Mouse (Mus musculus): ENCODE results near the gene Gabrb3.

The Gabrb3 gene

DNA sequence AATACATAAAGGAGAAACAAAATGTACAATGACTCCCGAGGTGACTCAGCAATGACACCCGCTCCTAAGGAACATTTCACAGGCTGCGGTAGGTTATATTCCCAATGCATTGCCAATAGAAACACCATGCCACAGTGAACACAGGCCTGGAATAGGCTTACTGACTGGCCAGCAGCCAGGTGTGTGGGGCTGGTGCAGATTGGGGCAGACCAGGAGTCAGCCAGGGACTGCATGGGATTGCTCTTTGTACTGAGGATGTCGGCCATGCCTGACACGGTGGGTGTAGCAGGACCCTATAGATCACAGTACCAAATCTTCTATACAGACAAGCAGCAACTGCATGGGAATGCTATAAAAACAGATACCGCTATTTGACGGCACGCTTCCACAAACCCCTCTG is 110.5 kb downstream of the Gabrb3 start:
- DNase-seq (ENCODE audit: low spot score in 2 of 2): no peak

DNA sequence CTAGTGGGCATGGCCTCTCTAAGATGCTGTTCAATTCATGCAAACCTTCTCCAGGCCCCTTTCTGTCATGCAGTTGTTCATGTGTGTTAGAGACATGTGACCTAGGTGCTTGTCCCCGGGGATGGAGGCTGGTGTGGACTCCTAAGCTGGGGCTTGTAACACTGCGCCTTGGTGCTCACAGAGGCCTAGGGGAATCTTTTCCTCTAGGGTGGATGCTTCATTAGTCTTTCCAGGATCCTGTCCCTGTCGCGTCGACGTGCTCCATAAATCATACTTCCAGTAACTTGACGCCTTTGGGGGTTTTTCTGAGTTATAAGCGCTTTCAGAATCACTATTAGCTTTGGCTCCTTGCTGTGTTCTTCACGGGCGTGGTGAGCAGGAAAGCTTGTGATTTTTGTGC is 113.2 kb downstream of the Gabrb3 start:
- DNase-seq (ENCODE audit: low spot score in 2 of 2): no peak

DNA sequence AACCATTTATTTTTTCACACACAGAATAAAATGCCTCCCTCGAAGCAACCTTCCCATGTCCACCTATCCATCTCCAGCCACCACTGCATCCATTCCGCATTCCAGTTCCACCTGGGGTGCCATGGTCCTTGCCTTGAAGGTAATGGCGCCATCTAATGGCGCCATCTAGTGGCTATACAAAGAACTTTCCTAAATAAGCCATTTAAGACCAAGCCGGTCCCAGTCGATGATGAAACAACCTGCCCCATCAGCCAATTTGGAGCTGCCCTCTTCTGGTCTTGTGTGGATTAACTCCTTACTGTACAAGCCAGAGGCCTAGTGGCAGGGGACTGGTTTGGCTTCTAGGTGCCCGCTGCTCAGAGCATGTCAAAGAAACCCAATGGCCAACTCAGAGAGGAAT is 119.1 kb downstream of the Gabrb3 start:
- DNase-seq (ENCODE audit: low spot score in 2 of 2): no peak

DNA sequence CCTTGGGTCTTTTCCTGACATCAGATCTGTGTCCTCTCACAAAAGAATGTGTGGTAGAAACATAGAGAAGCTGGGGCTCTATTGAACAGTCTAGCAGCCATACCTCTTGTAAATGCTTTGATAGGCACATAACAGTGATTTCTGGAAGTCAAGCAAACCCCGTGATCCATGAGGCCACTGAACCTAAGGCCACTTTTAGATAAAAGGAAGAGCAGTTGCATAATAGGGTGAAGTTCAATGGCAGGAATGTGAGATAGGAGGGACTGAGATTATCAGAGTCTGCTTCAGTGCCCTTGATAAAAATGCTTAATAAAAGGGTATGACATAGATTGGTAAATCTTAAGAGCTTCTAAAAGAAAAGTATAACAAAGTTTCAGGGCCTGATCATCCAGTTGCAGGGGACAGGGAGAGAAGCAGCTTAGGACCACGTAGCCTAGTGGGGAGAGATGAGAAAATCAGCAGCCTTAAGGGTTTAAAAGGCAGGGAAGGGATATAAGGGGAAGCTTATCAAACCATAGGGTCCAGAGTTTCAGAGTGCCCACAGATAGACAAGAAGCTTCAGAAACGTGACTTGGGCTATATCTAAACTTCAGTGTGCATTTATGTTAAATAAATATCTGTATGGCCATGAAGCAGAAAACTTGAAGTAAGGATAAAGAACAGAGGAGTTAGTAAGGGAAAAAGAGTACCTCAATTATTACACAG is 141.4 kb downstream of the Gabrb3 start:
- no peak for DNase-seq (ENCODE audit: low spot score in 2 of 2)

DNA sequence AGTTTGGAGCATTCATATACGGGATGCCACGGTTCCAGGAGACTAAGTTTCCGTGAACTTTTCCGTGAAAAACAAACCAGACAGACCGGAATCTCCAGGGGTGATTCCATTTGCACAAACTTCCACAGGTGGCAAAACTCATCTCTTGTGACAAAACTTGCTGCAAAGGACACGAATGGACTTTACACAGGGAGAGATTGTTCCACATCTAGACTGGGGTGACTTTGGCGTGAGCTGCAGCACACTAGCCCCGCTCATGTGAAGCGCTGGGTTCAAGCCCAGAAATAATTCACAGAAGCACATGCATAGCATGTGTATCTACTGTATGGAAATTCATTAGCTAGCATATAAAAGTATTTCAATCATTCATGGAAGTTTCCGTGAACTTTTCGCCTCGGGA is 144.9 kb downstream of the Gabrb3 start:
- no peak for DNase-seq (ENCODE audit: low spot score in 2 of 2)

DNA sequence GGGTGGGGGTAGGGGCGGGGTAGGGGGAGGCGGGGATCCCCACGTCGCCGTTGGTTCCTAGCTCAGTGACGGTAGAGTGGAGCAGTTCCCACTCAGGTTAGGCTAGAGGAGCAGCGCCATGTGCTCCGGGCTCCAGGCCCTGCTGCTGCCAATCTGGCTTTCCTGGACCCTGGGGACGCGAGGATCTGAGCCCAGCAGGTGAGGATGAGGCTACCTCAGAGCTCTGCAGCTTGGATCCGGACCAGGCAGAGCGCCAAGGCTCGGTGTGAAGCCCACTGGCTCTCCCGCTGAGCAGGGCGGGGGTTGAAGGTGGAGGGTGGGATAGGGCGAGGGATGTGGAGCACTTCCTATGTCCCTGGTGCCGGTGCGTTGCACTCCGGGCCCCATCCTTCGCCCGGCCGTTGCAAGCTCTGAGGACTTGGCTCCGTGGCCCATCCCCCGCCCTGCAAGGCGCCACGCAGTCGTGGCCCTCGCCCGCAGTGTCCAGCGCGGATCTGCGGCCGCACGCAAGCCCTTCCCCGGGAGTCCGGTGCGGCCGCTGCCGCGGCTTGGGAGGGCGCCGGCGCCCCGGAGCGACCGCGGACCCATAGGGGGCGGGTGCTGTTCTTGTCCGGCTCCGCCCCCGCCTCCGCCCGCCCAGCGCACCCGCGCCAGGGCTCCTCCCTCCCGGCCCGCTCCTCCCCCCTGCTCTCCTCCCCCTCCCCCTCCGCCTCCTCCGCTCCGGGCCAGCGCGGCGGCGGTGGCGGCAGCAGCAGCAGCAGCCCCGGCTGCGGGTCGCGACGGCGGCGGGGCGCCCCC is 171.2 kb downstream of the Gabrb3 start:
- DNase-seq (ENCODE audit: low spot score in 2 of 2): peak in 1 of 2 experiments; percentile 56

DNA sequence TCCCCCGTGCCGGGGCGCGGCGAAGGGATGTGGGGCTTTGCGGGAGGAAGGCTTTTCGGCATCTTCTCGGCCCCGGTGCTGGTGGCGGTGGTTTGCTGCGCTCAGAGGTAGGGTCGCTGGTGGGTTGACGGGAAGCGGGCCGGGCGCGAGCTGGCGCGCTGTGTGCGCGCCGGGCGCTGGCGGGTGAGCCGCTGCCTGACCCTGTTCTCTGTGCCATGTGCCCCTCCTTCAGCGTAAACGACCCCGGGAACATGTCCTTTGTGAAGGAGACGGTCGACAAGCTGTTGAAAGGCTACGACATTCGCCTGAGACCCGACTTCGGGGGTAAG is 171.7 kb downstream of the Gabrb3 start:
- peak in 1 of 2 experiments; percentile 56 for DNase-seq (ENCODE audit: low spot score in 2 of 2)

DNA sequence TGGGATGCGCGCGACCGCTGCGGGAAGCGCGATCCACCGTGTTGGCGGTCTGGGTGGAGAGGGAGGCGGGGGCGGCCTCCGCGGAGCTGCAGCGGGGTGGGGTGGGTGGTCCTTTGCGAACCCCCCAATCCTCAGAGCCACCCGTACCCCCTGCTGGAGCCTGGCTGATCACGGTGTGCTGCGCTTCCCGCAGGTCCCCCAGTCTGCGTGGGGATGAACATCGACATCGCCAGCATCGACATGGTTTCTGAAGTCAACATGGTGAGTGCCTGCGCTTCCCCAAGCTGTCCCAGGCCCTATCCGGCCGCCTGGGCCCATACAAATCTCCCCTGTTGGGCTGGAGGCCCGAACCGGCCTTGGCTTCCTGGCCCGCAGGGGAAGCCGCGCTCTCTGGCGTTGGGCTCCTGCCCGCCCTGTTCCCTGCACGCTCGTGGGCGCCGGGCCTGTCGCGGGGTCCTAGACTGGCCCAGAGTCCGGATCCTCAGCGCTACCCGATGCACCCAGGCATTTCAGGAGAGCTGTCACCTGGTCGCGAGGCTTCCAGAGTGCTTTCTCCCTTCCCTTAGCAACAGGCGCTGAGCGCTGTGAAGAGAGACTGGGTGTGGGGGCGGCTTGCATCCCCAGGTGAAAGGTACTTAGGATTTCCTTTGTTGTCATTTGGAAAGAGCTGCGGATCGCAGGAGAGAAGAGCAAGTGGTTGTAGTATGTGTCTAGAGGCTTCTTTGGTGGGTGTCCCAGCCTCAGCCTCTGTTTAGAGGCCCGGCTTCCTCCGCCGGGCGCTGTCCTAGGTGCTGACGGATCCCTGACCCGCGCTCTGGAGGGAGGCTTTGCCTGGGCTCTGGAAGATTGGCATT is 172.3 kb downstream of the Gabrb3 start:
- no peak for DNase-seq (ENCODE audit: low spot score in 2 of 2)

DNA sequence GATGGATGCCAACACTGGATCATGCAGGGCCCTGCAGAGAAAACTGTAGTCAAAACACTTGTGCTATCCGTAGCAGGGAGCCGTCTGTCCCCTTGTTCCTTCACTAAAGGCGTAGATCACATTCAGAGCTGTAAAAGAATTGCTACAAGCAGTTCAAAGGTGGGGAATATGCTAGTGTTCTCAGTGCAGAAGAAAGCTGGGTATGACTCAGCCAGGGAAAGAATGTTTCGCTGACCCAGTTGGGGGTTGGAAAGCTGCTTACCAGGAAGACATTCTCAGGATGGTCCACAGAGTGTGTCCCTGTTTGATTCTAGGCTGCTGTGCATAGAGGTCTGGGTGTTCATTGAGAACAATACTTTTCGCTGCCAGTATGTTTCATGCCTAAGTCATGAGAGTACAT is 177.8 kb downstream of the Gabrb3 start:
- DNase-seq (ENCODE audit: low spot score in 2 of 2): no peak

DNA sequence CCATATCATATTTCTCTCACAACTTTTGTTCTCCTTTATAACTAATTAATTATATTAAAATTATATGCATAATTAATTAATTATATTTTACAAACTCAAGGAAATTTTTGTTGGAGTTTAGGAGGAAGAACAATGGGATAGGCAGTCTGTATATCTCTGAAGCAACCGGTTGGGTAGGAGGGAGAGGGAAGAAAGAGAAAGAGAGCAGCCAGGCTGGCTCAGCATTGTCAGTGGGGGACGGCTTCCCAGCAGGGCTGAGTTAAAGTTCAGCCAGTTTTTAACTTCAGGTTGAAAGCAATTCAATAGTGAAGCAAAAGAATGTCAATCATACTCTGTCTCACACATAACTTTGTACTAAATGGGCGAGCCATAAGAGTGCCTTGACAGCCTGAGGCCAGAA is 199.2 kb downstream of the Gabrb3 start:
- no peak for DNase-seq (ENCODE audit: low spot score in 2 of 2)

DNA sequence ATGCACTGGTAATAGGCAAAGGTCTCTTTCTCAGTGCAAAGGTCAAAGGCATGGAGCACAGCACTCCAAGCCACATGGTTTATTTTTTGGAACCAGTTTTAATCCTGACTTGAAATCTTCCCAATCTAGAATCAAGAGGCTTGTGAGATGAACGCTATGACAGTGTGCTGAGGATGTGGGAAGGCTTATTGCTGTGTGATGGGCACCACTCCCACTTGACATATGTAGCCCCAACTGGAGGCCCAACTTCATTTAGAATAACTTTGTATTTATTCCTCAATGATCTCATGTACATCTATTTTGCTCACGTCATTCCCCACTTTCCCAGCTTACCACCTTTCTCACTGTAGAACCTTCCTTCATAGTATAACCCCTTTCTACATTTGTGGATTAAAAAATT is 200.5 kb downstream of the Gabrb3 start:
- DNase-seq (ENCODE audit: low spot score in 2 of 2): no peak

DNA sequence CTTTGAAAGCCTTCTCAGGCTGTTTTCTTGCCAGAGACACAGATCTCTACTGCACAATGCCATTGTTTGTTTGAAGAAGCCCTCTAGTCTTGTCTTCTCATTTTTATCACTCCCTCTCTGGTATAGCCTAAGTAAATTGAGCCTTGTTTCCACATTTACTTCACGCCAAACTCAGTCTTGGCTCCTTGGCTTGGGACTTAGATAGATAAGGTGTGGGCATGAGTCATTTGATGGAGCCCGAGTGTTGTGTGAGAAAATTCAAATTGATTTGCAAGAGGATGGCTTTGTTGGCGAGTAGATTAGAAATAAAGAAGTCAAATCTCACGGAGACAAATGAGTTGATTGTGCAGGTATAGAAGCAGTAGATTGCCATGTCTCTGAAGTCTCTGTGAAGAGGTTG is 204.2 kb downstream of the Gabrb3 start:
- no peak for DNase-seq (ENCODE audit: low spot score in 2 of 2)

DNA sequence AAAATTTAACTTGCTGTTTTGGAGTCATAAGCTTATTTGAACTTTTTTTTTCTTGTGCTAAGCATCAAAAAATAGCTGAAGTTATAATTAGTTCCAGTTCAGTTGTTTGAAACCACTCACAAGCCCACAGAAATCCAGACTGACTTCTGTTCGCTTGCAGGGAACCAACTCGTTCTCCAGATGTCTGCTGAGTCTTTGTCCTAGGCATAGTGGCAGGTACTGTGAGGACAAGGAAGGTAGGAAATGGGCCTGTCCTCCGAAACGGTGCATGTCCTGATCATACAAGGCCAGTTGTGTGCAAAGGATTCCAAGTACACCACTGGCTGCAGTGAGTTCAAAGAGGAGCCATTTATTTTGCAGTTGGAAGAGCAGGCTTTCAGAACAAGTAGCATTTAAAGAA is 215.5 kb downstream of the Gabrb3 start:
- no peak for DNase-seq (ENCODE audit: low spot score in 2 of 2)

DNA sequence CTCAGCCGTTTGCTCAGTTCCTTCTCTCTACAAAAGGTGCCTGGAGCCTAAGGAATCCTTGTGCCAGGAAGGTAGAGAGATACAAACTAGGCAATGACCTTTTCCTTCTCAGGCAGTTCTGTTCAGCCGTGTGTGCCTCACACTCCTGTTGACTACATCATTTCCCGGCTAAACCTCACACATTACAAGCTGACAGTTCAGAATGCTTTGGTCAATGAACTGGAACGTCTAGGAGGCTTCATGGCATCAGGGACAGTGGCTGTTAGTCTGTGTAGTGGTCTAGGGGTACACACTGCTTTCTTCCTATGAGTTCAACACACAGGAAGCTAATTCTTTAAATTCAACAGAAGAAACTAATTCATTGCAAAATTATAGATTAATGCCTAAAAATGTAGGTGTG is 216.2 kb downstream of the Gabrb3 start:
- no peak for DNase-seq (ENCODE audit: low spot score in 2 of 2)

DNA sequence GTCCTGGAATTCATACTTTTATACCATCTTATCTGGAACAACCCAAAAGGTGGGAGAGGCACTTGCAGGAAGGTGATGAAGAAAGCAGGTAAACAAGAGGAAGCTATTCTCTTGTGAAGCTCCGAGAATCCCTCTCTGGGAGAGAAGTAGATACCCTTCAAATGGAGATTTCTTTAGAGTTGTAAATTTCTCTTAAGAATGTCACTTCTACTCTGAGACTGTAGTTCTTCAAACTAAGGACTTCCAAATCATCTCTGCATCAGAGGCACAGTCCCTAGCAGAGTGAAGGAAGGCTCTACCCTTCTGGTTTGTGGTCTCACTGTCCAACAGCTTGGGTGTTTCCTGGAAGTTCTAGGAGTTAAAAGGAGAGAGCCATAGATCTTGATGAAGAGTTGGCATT is 221.3 kb downstream of the Gabrb3 start:
- DNase-seq (ENCODE audit: low spot score in 2 of 2): no peak

DNA sequence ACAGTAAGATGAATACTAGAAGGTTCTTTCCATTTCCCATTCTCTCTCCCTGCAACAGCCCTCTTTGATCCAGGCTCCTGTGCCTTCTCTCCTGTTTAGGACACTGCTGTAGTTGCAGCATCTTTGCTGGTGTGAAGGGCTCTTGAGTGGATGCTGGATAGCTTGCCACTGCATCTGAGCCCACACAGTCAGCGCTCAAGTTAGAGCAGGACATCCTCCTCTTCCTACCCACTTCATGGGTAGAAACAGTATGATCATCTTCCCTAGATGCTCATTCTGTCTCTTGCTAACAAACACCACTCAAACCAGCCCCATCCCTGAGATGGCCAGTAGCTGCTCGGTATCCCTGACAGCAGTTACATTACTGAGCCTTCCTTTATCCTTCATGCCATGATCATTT is 227.9 kb downstream of the Gabrb3 start:
- DNase-seq (ENCODE audit: low spot score in 2 of 2): no peak

DNA sequence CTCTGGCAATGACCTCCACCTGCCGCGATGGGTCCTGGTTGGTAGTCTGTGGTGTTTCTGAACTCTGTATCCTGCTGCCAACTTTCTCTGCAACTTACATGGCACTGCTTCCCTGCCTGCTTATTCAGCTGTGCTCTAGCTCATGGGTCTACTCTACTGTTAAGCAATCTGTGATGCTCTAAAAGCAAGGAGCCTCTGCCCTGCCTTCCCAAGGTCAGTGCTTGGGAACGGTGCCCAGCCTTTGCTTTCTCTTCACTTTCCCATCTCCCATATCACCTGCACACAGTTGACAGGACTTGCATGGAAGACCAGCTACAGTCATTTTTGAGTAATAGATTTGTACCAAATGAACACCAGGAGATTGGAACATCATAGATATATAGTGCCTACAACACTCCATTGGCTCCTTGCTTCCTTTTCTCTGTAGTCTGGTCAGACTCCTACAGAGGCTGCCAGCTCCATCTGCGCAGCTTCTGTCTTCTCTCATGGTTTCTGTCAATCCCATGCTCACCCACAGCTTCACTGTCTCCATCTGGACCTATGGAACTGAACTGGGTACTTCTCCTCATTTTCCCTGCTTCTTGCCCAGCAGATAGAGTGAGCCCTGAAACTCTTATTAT is 228.8 kb downstream of the Gabrb3 start:
- DNase-seq (ENCODE audit: low spot score in 2 of 2): no peak

DNA sequence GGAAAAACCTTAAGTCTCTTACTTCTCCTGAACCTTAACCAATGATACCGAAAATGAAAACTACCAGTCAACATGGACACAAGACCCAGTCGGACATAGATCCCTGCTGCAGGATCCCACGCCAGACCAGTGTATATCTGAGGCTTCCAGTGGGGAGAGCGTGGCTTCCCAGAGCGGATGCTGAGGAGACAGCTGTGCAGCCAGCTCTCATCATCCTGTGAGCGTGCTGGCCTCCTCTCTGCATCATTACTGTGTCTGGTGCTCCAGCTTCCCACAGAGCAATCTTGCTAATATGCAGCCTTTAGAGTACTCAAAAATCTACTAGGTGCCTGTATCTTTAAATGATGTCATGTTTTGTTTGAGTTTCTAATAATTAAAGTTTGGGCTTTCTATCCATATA is 257.9 kb downstream of the Gabrb3 start:
- DNase-seq (ENCODE audit: low spot score in 2 of 2): no peak

DNA sequence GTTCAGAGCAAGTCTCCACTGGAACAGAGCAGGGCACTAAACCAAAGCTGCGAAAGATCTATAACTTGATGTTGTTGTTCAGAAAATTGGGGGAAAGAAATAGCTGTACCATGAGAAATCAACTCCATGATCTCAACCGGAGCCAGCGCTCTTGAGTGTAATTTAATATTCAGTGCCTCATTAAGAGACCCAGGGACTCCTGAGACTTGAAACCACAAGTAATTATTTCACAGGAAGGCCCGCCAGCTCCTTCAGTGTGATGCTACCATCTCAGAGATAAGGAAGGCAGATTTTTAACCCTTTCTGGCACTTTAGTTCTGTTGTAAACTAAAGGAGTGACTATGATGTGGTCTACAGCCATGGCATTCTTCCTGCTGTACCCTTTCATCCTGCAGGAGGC is 270.3 kb downstream of the Gabrb3 start:
- DNase-seq (ENCODE audit: low spot score in 2 of 2): no peak

DNA sequence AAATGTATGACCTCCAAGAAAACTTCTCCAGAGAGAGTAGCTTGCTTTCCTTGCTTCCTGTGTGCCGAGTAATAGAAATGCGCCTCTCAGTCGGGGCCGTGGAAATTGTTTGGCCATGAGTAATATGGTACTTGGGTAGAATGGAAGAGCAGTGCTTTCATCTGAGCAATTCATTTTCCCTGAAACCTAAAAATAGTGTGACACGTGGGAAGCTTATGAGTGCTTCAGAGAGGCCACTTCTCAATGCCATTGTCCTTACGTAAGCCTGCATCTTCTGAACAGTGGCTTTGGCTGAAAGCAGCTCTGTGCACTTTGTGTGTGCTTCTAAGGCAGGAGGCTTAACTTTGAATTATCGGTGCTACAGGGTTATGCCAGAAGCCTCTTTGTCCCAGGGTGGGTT is 280.9 kb downstream of the Gabrb3 start:
- DNase-seq (ENCODE audit: low spot score in 2 of 2): no peak

DNA sequence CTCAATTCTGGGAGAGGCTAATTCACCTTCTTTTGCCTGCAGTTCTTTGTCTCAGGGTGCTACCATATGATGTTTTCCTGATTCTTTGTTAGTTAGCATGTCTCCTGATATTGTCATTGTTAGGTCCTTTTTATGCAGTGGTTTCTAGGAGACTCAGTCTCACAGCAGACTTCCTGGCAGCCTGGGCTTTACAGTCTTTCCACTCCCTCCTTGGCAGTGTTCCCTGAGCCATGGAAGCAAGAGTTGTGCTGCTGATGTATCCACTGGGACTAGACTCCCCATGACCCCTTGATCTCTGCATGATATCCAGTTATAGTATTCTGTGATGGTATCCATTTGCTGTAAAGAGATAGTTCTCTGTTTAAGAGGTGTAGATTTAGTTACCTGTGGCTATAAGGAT is 281.6 kb downstream of the Gabrb3 start:
- no peak for DNase-seq (ENCODE audit: low spot score in 2 of 2)

DNA sequence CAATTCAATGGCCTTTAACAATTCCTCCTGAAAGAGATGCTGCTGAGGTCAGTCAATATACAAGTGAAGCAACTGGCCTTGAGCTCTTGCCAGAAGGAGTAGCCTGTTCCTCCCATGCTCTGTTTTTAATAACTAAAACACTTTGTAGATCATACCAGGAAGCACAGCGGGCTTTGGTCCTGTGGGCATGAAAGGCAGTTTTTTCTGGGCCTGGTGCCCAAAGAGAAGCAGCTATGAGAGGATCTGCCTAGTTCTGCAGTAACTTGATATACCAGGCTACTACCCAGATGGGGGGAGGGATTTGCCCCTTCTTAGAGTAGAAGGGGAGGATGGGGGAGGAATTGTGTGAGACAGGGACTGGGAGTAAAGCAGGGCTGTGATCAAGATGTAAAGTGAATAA is 284.1 kb downstream of the Gabrb3 start:
- DNase-seq (ENCODE audit: low spot score in 2 of 2): no peak

Measured in spleen, postnatal 4 days (tissue).